Mouse (Mus musculus): ENCODE results near the gene Nxph3. TPM values are rescaled to one million over a fixed set of nuclear protein-coding genes. Genes with fewer than 3 reads are reported as not detected.

Nxph3 gene
- polyA plus RNA-seq, 1 experiment from 2014 or later: 0.91 TPM

- H3K36me3 ChIP-seq: peaks cover 37% of the 10 kb centered on the region
- no peak for ATAC-seq (ENCODE audit: low FRiP score)
- H3K27ac ChIP-seq: no peak overlapping the region
- no peak overlapping the region for H3K4me3 ChIP-seq
- WGBS: 84% methylated on average over 4 of the region's 4 CpGs
- no peak overlapping the region for H3K4me2 ChIP-seq
- H3K4me1 ChIP-seq (replicated peaks): no peaks in the 10 kb centered on the region
- no peaks in the 10 kb centered on the region for H3K9me3 ChIP-seq
- H3K9ac ChIP-seq: no peak overlapping the region
- H3K27me3 ChIP-seq: no peaks in the 10 kb centered on the region
Observed at GRCm38 (mm10) chr11:95479458-95479857, 34.9 kb downstream of the Nxph3 start.

GRCm38 (mm10) chr11:95476323-95476722 is 38.0 kb downstream of the Nxph3 start:
- no peak overlapping the region for H3K4me2 ChIP-seq
- no peaks in the 10 kb centered on the region for H3K9me3 ChIP-seq
- no peak overlapping the region for H3K4me3 ChIP-seq
- H3K27ac ChIP-seq: no peak overlapping the region
- no peaks in the 10 kb centered on the region for H3K27me3 ChIP-seq
- H3K9ac ChIP-seq: no peak overlapping the region
- 89% methylated on average over 7 of the region's 7 CpGs for WGBS
- peaks cover 43% of the 10 kb centered on the region for H3K36me3 ChIP-seq
- no peaks in the 10 kb centered on the region for H3K4me1 ChIP-seq (replicated peaks)
- ATAC-seq (ENCODE audit: low FRiP score): no peak

GRCm38 (mm10) chr11:95473456-95473855 is 40.9 kb downstream of the Nxph3 start:
- H3K36me3 ChIP-seq: peaks cover 47% of the 10 kb centered on the region

GRCm38 (mm10) chr11:95472942-95473341 is 41.4 kb downstream of the Nxph3 start:
- Histone ChIP-seq H3K27me3 (no peaks in the 10 kb centered on the region), H3K27ac (no peak overlapping the region), H3K4me2 (no peak overlapping the region), H3K9ac (no peak overlapping the region), H3K36me3 (peaks cover 47% of the 10 kb centered on the region), H3K4me3 (no peak overlapping the region), H3K4me1 (replicated peaks) (no peaks in the 10 kb centered on the region), H3K9me3 (no peaks in the 10 kb centered on the region)
- no peak for ATAC-seq (ENCODE audit: low FRiP score)
- WGBS: 89% methylated on average over 2 of the region's 2 CpGs

More at GRCm38 (mm10) chr11:95473456-95473855, 40.9 kb downstream of the Nxph3 start:
- Histone ChIP-seq H3K4me1 (replicated peaks) (no peaks in the 10 kb centered on the region), H3K4me2 (no peak overlapping the region), H3K4me3 (no peak overlapping the region), H3K27me3 (no peaks in the 10 kb centered on the region), H3K9me3 (no peaks in the 10 kb centered on the region), H3K27ac (no peak overlapping the region), H3K9ac (no peak overlapping the region)
- no peak for ATAC-seq (ENCODE audit: low FRiP score)
- 97% methylated on average over 1 of the region's 1 CpGs for WGBS

- Histone ChIP-seq H3K9me3 (no peaks in the 10 kb centered on the region), H3K4me1 (replicated peaks) (no peaks in the 10 kb centered on the region)
- no peak for ATAC-seq (ENCODE audit: low FRiP score)
Observed at GRCm38 (mm10) chr11:95467731-95468130, 46.6 kb downstream of the Nxph3 start.

GRCm38 (mm10) chr11:95462168-95462567 is 52.2 kb downstream of the Nxph3 start:
- no peaks in the 10 kb centered on the region for H3K9me3 ChIP-seq
- no peaks in the 10 kb centered on the region for H3K4me1 ChIP-seq (replicated peaks)
- no peak for ATAC-seq (ENCODE audit: low FRiP score)
- H3K9ac ChIP-seq: no peak overlapping the region
- H3K27ac ChIP-seq: no peak overlapping the region
- H3K36me3 ChIP-seq: 0 out of 2 replicates have a peak, but pooled peaks cover 3% of the 10 kb centered on the region
- no peak overlapping the region for H3K4me3 ChIP-seq
- H3K27me3 ChIP-seq: no peaks in the 10 kb centered on the region
- H3K4me2 ChIP-seq: no peak overlapping the region
- 97% methylated on average over 3 of the region's 3 CpGs for WGBS

More at GRCm38 (mm10) chr11:95467731-95468130, 46.6 kb downstream of the Nxph3 start:
- H3K9ac ChIP-seq: no peak overlapping the region
- no peak overlapping the region for H3K4me2 ChIP-seq
- H3K36me3 ChIP-seq: peaks cover 23% of the 10 kb centered on the region
- no peak overlapping the region for H3K27ac ChIP-seq
- 85% methylated on average over 1 of the region's 1 CpGs for WGBS
- no peak overlapping the region for H3K4me3 ChIP-seq
- no peaks in the 10 kb centered on the region for H3K27me3 ChIP-seq

GRCm38 (mm10) chr11:95460872-95461271 is 53.5 kb downstream of the Nxph3 start:
- Histone ChIP-seq H3K27ac (no peak overlapping the region), H3K4me2 (no peak overlapping the region), H3K9ac (no peak overlapping the region), H3K36me3 (no peaks in the 10 kb centered on the region), H3K9me3 (no peaks in the 10 kb centered on the region), H3K4me3 (no peak overlapping the region), H3K27me3 (no peaks in the 10 kb centered on the region), H3K4me1 (replicated peaks) (no peaks in the 10 kb centered on the region)
- ATAC-seq (ENCODE audit: low FRiP score): no peak
- WGBS: 89% methylated on average over 2 of the region's 2 CpGs

Other genes with a start within 250 kb of the Nxph3 start
- gene Kat7, start 204.3 kb downstream of the Nxph3 start, polyA plus RNA-seq (2015; fragmentation: Nextera tagmentation; extraction: Ambion mirVana): 59.8 and 61.0 TPM in 2 replicates
- gene Fam117a, start 177.6 kb downstream of the Nxph3 start, polyA plus RNA-seq (2015; fragmentation: Nextera tagmentation; extraction: Ambion mirVana): 3.5 TPM in 2 replicates
- 133 and 135 TPM in 2 replicates for gene Slc35b1, start 129.9 kb downstream of the Nxph3 start, polyA plus RNA-seq (2015; fragmentation: Nextera tagmentation; extraction: Ambion mirVana)
- 221 and 226 TPM in 2 replicates for gene Spop, start 100.5 kb downstream of the Nxph3 start, polyA plus RNA-seq (2015; fragmentation: Nextera tagmentation; extraction: Ambion mirVana)
- gene Ngfr, start 73.2 kb upstream of the Nxph3 start, polyA plus RNA-seq (2015; fragmentation: Nextera tagmentation; extraction: Ambion mirVana): 41.4 and 45.5 TPM in 2 replicates
- 175 and 186 TPM in 2 replicates for gene Phb, start 152.4 kb upstream of the Nxph3 start, polyA plus RNA-seq (2015; fragmentation: Nextera tagmentation; extraction: Ambion mirVana)
- 31.0 and 32.8 TPM in 2 replicates for gene Zfp652, start 198.1 kb upstream of the Nxph3 start, polyA plus RNA-seq (2015; fragmentation: Nextera tagmentation; extraction: Ambion mirVana)
- 1.6 and 1.8 TPM in 2 replicates for gene B130006D01Rik, start 209.0 kb upstream of the Nxph3 start, polyA plus RNA-seq (2015; fragmentation: Nextera tagmentation; extraction: Ambion mirVana)

Data from hindbrain, embryonic 13.5 days (tissue).